Mouse (Mus musculus) neural tube, embryonic 11.5 days (tissue): ENCODE measurements around the gene Soga1. TPM values are rescaled to one million over a fixed set of nuclear protein-coding genes. Genes with fewer than 3 reads are reported as not detected.

ENCODE experiments used
- ATAC-seq: fragments of 200-750 bp; cut with Nextera tagmentation; 2 replicates; pipeline ENCODE4 v1.8.0; 2017; ENCODE audit warnings: moderate number of reproducible peaks, mild to moderate bottlenecking, moderate TSS enrichment, moderate library complexity; ENCODE audit not compliant: insufficient read depth, low FRiP score, low TSS enrichment
- DNase-seq: peaks from one replicate; pipeline ENCODE4 v3.0.0-alpha.2; 2015; ENCODE audit warnings: low spot score
- H3K27ac ChIP-seq: fragments of 300-500 bp; sonication (generic); 2 replicates; pipeline ENCODE4 v1.5.1; 2014; ENCODE audit warnings: low read depth, mild to moderate bottlenecking, low read length
- H3K27me3 ChIP-seq: fragments of 300-500 bp; sonication (generic); 2 replicates; pipeline ENCODE4 v1.6.1; 2014; ENCODE audit warnings: mild to moderate bottlenecking, low read length, mixed read lengths; ENCODE audit not compliant: control insufficient read depth, insufficient read depth
- H3K36me3 ChIP-seq: fragments of 300-500 bp; sonication (generic); 2 replicates; pipeline ENCODE4 v1.6.1; 2014; ENCODE audit warnings: mild to moderate bottlenecking, low read length, moderate library complexity, mixed read lengths; ENCODE audit not compliant: control insufficient read depth, insufficient read depth
- H3K4me1 ChIP-seq: fragments of 300-500 bp; sonication (generic); 2 replicates; pipeline ENCODE4 v1.6.1; 2014; ENCODE audit warnings: low read length, mixed read lengths; ENCODE audit not compliant: control insufficient read depth, insufficient read depth
- H3K4me2 ChIP-seq: fragments of 300-500 bp; sonication (generic); 2 replicates; pipeline ENCODE4 v1.6.1; 2014; ENCODE audit warnings: low read depth, mild to moderate bottlenecking, moderate library complexity
- H3K4me3 ChIP-seq: fragments of 300-500 bp; sonication (generic); 2 replicates; pipeline ENCODE4 v1.5.1; 2014; ENCODE audit warnings: low read depth, low read length
- H3K9ac ChIP-seq: fragments of 300-500 bp; sonication (generic); 2 replicates; pipeline ENCODE4 v1.6.1; 2014; ENCODE audit warnings: mild to moderate bottlenecking, low read length
- H3K9me3 ChIP-seq: fragments of 300-500 bp; sonication (generic); 2 replicates; pipeline ENCODE4 v1.6.1; 2016; ENCODE audit warnings: low read length; ENCODE audit not compliant: control insufficient read depth
- WGBS: fragments of 180-500 bp; shearing (Covaris S2); extraction: QIAGEN DNeasy Blood & Tissue Kit; methylation state at CpG from one replicate; pipeline ENCODE4 v1.1.7; 2014; 5-methylcytosine and 5-hydroxymethylcytosine counted together
- polyA plus RNA-seq: library from polyadenylated mRNA; unstranded; fragments of >200 nt; fragmentation: Nextera tagmentation; extraction: Ambion mirVana; gene quantifications from 2 replicates; pipeline ENCODE4 v1.2.1, GENCODE M21; 2014

Gene Soga1
- polyA plus RNA-seq, 1 experiment from 2014 or later = 7.6 TPM

DNA sequence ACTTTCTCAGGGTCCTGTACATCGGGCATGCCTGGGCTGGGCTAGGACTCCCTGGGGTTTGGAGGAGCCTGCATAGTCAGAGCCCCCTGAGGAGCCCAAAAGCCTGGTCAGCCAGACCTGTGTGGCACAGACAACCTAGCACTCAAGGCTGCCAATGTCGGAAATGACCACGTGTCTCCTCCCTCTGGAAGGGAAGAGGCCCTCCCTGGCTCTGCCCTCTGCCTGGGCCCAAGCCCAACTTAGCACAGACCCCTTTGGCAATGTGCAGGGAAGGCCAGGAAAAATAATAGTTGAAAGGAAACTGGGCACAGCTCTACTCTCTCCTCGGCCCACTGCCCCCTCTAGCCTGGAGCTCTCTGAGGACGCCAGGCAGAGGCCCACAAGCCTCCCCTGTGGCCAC, 24.2 kb downstream of the Soga1 start:
- peaks cover 16% of the 10 kb centered on the region for H3K36me3 ChIP-seq

DNA sequence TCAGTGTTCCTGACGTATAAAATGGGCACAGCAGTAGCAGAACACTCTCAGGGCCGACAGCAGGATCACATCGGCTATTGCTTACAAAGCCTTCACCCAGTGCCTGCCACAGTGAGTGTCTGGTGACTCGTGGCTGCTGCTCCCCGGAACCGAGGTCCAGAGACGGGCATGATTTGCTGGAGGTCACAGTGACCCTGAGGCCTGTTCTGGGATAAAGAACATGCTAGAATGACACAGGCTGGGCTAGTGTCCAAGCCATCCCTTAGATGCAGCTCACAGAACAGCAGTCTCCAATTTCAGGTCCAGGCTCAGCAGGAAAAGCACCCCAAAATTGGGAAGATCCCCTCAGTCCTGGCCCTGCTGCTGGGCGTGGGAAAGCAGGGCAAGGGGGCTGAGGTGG, 24.8 kb downstream of the Soga1 start:
- Histone ChIP-seq H3K27me3 (no peaks in the 10 kb centered on the region), H3K9me3 (no peaks in the 10 kb centered on the region), H3K27ac (no peak overlapping the region), H3K9ac (no peak overlapping the region), H3K4me2 (no peak overlapping the region), H3K4me3 (no peak overlapping the region), H3K4me1 (peaks cover 7% of the 10 kb centered on the region), H3K36me3 (peaks cover 13% of the 10 kb centered on the region)
- 90% methylated on average over 8 of the region's 8 CpGs for WGBS
- DNase-seq (no peak), ATAC-seq (no peak)

More for the DNA sequence above, 24.2 kb downstream of the Soga1 start:
- H3K4me1 ChIP-seq = peaks cover 10% of the 10 kb centered on the region
- 82% methylated on average over 5 of the region's 5 CpGs for WGBS
- H3K4me3 ChIP-seq = no peak overlapping the region
- no peak overlapping the region for H3K27ac ChIP-seq
- DNase-seq = no peak
- no peaks in the 10 kb centered on the region for H3K27me3 ChIP-seq
- H3K9ac ChIP-seq = no peak overlapping the region
- no peak overlapping the region for H3K4me2 ChIP-seq
- no peak for ATAC-seq
- no peaks in the 10 kb centered on the region for H3K9me3 ChIP-seq

DNA sequence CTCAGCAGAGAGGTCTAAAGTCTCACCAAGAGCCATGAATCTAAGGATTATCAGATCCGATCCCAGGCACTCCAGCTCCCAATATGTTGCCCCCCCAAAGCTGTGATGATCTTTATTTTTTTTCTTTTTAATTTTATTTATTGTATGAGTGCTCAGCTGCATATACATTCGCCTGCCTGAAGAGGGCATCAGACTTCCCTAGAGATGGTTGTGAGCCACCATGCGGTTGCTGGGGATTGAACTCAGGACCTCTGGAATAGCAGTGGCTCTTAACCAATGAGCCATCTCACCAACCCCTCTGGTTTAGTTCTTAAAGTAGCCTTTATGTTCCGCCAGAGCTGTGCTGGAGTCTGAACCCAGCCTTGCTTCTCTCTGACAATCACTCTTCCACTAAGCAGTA, 25.3 kb downstream of the Soga1 start:
- ATAC-seq = no peak
- Histone ChIP-seq H3K4me3 (no peak overlapping the region), H3K4me1 (peaks cover 3% of the 10 kb centered on the region; the same call in 1 of the 2 replicates), H3K9ac (no peak overlapping the region), H3K4me2 (no peak overlapping the region), H3K27ac (no peak overlapping the region), H3K9me3 (no peaks in the 10 kb centered on the region), H3K27me3 (no peaks in the 10 kb centered on the region), H3K36me3 (peaks cover 13% of the 10 kb centered on the region)
- DNase-seq = no peak
- WGBS = 79% methylated on average over 4 of the region's 4 CpGs

GRCm38 (mm10) chr2:157053124-157053523, 25.9 kb downstream of the Soga1 start:
- DNase-seq = no peak
- Histone ChIP-seq H3K36me3 (peaks cover 13% of the 10 kb centered on the region), H3K4me3 (no peak overlapping the region), H3K9me3 (no peaks in the 10 kb centered on the region), H3K4me1 (no peaks in the 10 kb centered on the region; the same call in 1 of the 2 replicates), H3K4me2 (no peak overlapping the region), H3K27ac (no peak overlapping the region), H3K9ac (no peak overlapping the region), H3K27me3 (no peaks in the 10 kb centered on the region)
- no peak for ATAC-seq
- 97% methylated on average over 5 of the region's 5 CpGs for WGBS

GRCm38 (mm10) chr2:157052448-157052847, 26.6 kb downstream of the Soga1 start:
- no peaks in the 10 kb centered on the region for H3K4me1 ChIP-seq
- H3K4me3 ChIP-seq = no peak overlapping the region
- H3K27me3 ChIP-seq = no peaks in the 10 kb centered on the region
- 82% methylated on average over 8 of the region's 8 CpGs for WGBS
- H3K9me3 ChIP-seq = no peaks in the 10 kb centered on the region
- DNase-seq = no peak
- H3K9ac ChIP-seq = no peak overlapping the region
- no peak overlapping the region for H3K4me2 ChIP-seq
- no peak for ATAC-seq
- H3K36me3 ChIP-seq = peaks cover 13% of the 10 kb centered on the region
- H3K27ac ChIP-seq = no peak overlapping the region

DNA sequence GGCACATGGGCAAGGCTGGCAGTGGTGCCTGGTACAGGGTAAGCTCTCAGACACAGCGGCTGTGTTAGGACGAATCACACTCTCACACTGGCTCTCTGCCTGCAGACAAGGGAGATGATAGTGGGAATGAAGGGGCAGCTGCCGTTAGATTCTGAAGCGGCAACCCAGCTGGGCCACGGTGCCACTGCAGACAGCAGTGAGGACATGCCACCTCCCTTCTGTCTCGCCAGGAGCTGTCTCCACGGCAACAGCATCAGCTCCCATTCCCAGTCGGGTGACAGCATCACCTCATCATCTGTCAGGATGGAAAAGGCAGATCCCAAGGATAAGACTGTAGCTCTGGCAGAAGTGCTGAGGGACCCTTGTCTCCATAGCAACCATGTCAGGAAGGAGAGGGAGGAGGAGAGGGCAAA, 29.2 kb downstream of the Soga1 start:
- Histone ChIP-seq H3K4me3 (no peak overlapping the region), H3K9me3 (no peaks in the 10 kb centered on the region), H3K27ac (peak overlapping the region; percentile 45; the same call in 1 of the 2 replicates), H3K4me1 (no peaks in the 10 kb centered on the region), H3K27me3 (no peaks in the 10 kb centered on the region), H3K9ac (no peak overlapping the region), H3K4me2 (no peak overlapping the region), H3K36me3 (peaks cover 24% of the 10 kb centered on the region)
- DNase-seq = peak; percentile 56
- peak; percentile 73 for ATAC-seq
- 70% methylated on average over 8 of the region's 8 CpGs for WGBS

DNA sequence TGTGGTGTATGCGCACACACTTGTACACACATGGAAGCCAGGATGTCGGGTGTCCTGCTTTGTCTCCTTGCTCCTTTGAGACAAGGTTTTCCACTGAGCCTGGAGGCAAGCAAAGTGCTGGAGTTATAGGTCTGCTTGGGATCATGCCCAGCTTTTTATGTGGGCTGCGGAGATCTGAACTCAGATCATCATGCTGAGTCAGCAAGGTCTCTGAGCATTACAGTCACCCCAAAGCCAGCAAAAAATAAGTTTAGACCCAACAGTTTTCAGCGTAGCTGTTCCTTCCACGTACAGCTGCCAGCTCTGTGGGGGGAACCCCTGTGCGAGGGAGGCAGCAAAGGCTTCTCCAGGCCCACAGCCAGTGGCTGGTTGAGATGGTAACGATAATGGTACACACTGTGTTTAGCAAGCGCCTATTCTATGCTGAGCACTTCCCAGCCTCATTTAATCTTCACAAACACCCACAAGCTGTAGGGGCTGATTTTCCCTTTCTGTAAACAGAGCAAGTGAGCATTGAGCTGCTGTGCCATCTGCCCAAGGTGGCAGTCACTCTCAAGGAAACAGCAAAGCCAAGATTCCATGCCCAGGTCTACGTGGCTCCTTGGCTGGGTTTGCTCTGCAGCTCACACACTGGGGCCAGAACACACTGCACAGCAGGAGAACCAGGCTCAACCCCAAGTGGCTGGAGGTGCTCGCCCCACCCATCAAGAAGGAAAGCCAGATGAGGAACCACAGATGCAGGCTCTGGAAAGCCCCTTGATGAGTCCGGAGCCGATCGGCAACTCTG, 30.5 kb downstream of the Soga1 start:
- DNase-seq (no peak), ATAC-seq (no peak)
- no peaks in the 10 kb centered on the region for H3K9me3 ChIP-seq
- H3K27me3 ChIP-seq = no peaks in the 10 kb centered on the region
- no peak overlapping the region for H3K9ac ChIP-seq
- H3K27ac ChIP-seq = no peak overlapping the region
- H3K36me3 ChIP-seq = peaks cover 22% of the 10 kb centered on the region
- WGBS = 94% methylated on average over 13 of the region's 13 CpGs
- no peaks in the 10 kb centered on the region for H3K4me1 ChIP-seq
- no peak overlapping the region for H3K4me3 ChIP-seq
- no peak overlapping the region for H3K4me2 ChIP-seq

DNA sequence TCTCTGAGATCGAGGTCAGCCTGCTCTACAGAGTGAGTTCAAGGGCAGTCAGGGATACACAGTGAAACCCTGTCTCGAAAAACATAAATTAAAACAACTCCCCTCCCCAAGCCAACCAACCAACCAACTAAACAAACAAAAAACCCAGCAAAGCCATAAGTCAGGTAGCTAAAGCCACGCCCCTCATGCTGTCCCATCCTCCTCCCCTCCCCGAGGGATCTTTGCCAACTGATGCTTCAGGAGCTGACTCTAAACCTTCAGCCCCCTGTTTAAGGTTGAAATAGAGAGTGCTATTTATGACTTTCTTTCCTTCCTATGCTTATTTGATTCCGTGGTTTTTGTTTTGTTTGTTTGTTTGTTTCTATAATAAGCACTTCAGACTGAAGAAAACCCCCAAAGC, 32.1 kb downstream of the Soga1 start:
- ATAC-seq = no peak
- Histone ChIP-seq H3K4me3 (no peak overlapping the region), H3K4me1 (no peaks in the 10 kb centered on the region), H3K27ac (no peak overlapping the region), H3K4me2 (no peak overlapping the region), H3K9ac (no peak overlapping the region), H3K27me3 (no peaks in the 10 kb centered on the region), H3K36me3 (peaks cover 15% of the 10 kb centered on the region), H3K9me3 (no peaks in the 10 kb centered on the region)
- 90% methylated on average over 5 of the region's 5 CpGs for WGBS
- DNase-seq = no peak

DNA sequence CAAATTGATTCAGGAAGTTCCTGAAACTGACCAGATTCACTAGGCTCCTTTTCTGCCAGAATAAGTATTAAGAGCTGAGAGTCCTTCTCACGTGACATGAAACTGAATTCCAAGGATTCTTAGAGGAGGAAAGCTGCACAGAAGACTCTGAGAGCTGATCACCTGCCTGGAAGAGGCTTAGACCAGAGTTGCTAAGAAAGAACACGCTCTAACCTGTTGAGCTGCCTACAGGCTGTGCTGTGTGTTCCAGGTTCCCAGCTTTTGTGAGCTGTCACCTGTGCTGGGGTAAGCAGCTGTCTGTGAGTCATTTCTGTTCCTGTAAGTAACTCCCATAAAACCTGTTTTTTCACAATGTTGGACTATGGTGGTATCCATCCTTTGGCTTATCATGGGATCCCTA, 33.1 kb downstream of the Soga1 start:
- ATAC-seq = no peak
- no peak for DNase-seq
- Histone ChIP-seq H3K4me3 (no peak overlapping the region), H3K36me3 (peaks cover 17% of the 10 kb centered on the region), H3K9me3 (no peaks in the 10 kb centered on the region), H3K27me3 (no peaks in the 10 kb centered on the region), H3K4me1 (no peaks in the 10 kb centered on the region), H3K27ac (no peak overlapping the region), H3K9ac (no peak overlapping the region), H3K4me2 (no peak overlapping the region)
- WGBS = 93% methylated on average over 2 of the region's 2 CpGs
